Mouse (Mus musculus) neural tube, embryonic 14.5 days (tissue): ENCODE results near the gene Wdtc1. TPM values are rescaled to one million over a fixed set of nuclear protein-coding genes. Genes with fewer than 3 reads are reported as not detected.

ENCODE experiments used
- ATAC-seq: fragments of 200-750 bp; cut with Nextera tagmentation; 2 replicates; pipeline ENCODE4 v1.8.0; 2017; ENCODE audit warnings: low read depth, mild to moderate bottlenecking, moderate TSS enrichment, moderate library complexity
- H3K27ac ChIP-seq: fragments of 300-500 bp; sonication (generic); 2 replicates; pipeline ENCODE4 v1.5.1; 2014; ENCODE audit warnings: low read depth, mild to moderate bottlenecking, control low read depth, low read length, moderate library complexity, mixed read lengths
- H3K27me3 ChIP-seq: fragments of 300-500 bp; sonication (generic); 2 replicates; pipeline ENCODE4 v1.6.1; 2014; ENCODE audit warnings: low read length; ENCODE audit not compliant: control insufficient read depth, insufficient read depth
- H3K36me3 ChIP-seq: fragments of 300-500 bp; sonication (generic); 2 replicates; pipeline ENCODE4 v1.6.1; 2014; ENCODE audit warnings: low read length, mixed read lengths; ENCODE audit not compliant: control insufficient read depth, insufficient read depth
- H3K4me1 ChIP-seq: fragments of 300-500 bp; sonication (generic); 2 replicates; pipeline ENCODE4 v1.6.1; 2014; ENCODE audit warnings: low read length; ENCODE audit not compliant: control insufficient read depth, insufficient read depth
- H3K4me2 ChIP-seq: fragments of 300-500 bp; sonication (generic); 2 replicates; pipeline ENCODE4 v1.6.1; 2014; ENCODE audit warnings: mild to moderate bottlenecking, low read depth, low read length, control low read depth
- H3K4me3 ChIP-seq: fragments of 300-500 bp; sonication (generic); 2 replicates; pipeline ENCODE4 v1.5.1; 2014; ENCODE audit warnings: low read depth, low read length, control low read depth, mixed read lengths
- H3K9ac ChIP-seq: fragments of 300-500 bp; sonication (generic); replicated peaks from 2 replicates; pipeline ENCODE4 v1.6.1; 2014; ENCODE audit warnings: low read depth, mild to moderate bottlenecking, control low read depth, low read length, mixed read lengths
- H3K9me3 ChIP-seq: fragments of 300-500 bp; sonication (generic); 2 replicates; pipeline ENCODE4 v1.6.1; 2016; ENCODE audit warnings: low read length; ENCODE audit not compliant: control insufficient read depth
- WGBS: fragments of 180-500 bp; shearing (Covaris S2); extraction: QIAGEN DNeasy Blood & Tissue Kit; methylation state at CpG from one replicate; pipeline ENCODE4 v1.1.7; 2014; 5-methylcytosine and 5-hydroxymethylcytosine counted together
- polyA plus RNA-seq: library from polyadenylated mRNA; unstranded; fragments of >200 nt; fragmentation: Nextera tagmentation; extraction: Ambion mirVana; gene quantifications from 2 replicates; pipeline ENCODE4 v1.2.1, GENCODE M21; 2014

The Wdtc1 gene
- polyA plus RNA-seq, 1 experiment from 2014 or later: 22.3 TPM

DNA sequence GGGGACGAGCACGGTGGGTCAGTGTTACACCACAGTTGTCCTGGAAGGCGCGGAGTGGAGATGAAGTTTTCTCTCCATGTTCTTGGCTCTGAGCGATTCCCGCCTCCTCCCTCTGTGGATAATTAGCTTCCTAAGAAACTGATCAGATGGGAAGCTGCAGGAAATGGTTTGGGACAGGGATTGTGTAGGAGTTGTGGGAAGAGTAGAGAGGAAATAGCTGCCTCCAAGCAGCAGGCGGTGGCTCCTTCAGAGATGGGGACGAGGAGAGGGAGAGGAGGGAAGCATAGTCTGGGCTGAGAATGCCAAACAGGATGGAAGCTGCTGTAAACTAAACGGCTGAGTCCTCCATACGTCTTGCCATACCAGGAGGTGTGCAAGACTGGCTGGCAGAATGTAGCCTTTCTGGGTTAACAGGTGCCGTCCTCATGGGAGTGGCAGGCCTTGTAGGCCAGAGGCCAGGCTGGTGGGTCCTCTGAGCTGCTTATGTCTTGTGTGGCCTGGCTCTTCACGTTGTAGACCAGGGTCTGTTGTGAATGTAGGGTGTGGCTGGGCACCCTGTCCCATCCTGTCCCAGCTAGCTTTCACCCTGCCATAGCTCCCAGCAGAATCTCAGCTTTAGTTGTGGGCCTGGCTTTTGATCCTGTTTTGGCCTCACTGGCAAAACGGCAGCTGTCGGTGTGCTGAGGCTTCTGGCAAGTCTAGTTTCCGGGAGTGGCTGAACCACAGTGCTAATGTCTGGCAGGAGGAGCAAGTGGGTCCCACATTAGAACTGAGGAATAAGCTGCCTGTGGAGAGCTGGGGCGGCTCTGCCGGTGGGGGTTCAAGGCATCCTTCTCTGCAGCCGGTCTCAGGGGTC lies 38.1 kb upstream of the Wdtc1 start:
- WGBS: 79% methylated on average over 18 of the region's 18 CpGs
- Histone ChIP-seq H3K36me3 (no peaks in the 10 kb centered on the region), H3K27me3 (no peaks in the 10 kb centered on the region), H3K27ac (no peak overlapping the region), H3K4me1 (peaks cover 9% of the 10 kb centered on the region), H3K4me2 (no peak overlapping the region), H3K9ac (no peak overlapping the region), H3K9me3 (no peaks in the 10 kb centered on the region), H3K4me3 (no peak overlapping the region)
- no peak for ATAC-seq

DNA sequence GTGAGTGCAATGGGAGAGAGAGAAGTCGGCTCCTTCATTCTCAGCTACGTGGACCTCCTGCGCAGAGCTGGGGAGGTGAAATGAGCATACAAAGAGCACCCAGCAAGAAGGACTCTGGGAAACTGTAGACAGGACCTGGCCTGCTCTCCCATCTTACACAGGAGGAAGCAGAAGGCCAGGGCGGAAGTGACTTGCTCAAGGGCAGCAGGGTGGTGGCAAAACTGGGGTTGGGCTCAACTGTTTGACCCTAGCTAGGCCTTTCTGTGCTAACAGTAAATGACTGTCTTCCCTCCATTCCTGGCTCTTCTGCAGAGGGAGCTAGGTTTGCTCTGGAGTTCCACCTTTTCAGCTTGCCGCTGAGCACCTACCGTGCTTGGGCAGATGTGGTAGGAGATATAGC lies 37.3 kb upstream of the Wdtc1 start:
- Histone ChIP-seq H3K36me3 (no peaks in the 10 kb centered on the region), H3K9ac (no peak overlapping the region), H3K4me3 (no peak overlapping the region), H3K9me3 (no peaks in the 10 kb centered on the region), H3K27ac (no peak overlapping the region), H3K4me2 (no peak overlapping the region), H3K4me1 (peaks cover 4% of the 10 kb centered on the region), H3K27me3 (no peaks in the 10 kb centered on the region)
- WGBS: 95% methylated on average over 6 of the region's 6 CpGs
- no peak for ATAC-seq

DNA sequence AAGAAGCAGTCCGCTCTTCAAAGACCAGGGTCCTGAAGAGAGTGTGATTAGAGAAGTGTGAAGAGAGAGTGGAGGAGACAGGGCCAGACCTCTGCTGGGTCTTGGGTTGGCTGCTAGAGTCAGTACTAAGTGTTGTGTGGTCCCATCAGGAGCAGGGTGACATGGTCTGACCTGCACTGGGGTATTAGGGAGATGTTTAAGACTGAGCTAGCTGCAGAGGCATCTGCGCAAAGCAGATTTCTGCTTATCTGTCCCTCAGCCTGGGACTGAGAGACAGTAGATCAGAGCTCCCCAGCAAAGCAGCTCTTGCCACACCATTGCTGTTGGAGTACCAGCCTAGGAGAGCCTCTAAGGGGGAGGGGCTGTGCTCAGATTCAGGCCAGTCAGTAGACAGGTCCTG lies 36.8 kb upstream of the Wdtc1 start:
- WGBS: 91% methylated on average over 2 of the region's 2 CpGs
- Histone ChIP-seq H3K4me1 (peaks cover 2% of the 10 kb centered on the region), H3K9ac (no peak overlapping the region)

DNA sequence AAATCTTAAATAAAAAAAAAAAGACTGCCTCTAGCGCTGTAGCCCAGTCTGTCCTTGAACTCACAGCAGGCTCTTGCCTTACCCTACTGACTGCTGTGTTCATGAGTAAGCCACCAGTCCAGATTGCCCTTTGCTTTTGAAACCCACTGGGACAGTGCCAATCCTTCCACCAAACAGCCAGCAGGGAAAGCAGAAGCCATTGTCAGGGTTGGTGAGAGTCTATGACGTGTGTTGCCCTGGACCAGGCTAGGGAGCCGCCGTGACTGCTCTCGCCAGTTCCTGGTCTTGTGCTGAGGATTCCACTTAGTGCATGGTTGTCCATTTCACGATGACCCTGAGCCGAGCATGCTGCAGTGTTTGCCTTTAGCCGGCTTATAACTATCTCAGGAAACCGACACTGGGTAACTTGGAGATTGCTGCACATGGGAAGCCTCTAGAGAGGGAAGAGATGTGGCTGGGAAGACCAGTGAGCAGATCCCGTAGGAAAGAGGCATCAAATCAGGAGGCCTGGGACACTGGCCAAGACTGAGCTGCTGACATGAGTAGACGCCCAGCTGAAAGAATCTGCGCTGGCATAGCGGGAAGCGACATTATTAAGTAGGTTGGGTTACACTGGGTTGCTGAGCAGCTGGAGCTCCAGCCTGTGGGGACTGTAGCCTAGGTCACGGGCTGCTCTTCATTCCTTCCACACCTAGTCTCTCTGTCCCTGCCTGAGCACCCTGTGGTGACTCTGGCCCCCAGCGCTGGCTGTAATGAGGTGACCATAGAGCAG lies 35.7 kb upstream of the Wdtc1 start:
- Histone ChIP-seq H3K4me3 (no peak overlapping the region), H3K9me3 (no peaks in the 10 kb centered on the region), H3K27me3 (no peaks in the 10 kb centered on the region), H3K4me2 (no peak overlapping the region), H3K27ac (no peak overlapping the region), H3K9ac (no peak overlapping the region), H3K36me3 (no peaks in the 10 kb centered on the region), H3K4me1 (no peaks in the 10 kb centered on the region)
- no peak for ATAC-seq
- 79% methylated on average over 16 of the region's 16 CpGs for WGBS

More for the DNA sequence above, 36.8 kb upstream of the Wdtc1 start:
- Histone ChIP-seq H3K4me3 (no peak overlapping the region), H3K27me3 (no peaks in the 10 kb centered on the region), H3K36me3 (no peaks in the 10 kb centered on the region), H3K27ac (no peak overlapping the region), H3K4me2 (no peak overlapping the region), H3K9me3 (no peaks in the 10 kb centered on the region)
- no peak for ATAC-seq

DNA sequence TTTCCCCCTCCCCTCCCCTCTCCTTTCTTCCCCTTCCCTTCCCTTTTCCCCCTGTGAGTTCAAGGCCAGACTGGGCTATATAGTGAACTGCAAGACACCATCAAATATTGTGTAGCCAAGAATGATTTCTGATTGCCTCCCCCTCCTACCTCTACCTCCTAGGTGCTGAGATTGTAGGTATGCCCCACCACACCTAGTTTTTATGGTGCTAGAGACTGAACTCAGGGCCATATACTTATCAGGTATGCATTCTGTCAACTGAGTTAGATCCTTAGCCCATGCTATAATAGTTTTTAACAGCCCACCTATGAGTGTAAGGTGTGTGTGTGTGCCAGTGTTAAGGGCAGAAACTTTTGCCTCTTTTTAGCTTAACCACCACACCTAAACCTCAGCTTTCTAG lies 33.8 kb upstream of the Wdtc1 start:
- H3K9me3 ChIP-seq: no peaks in the 10 kb centered on the region
- no peak for ATAC-seq
- no peak overlapping the region for H3K4me3 ChIP-seq
- no peak overlapping the region for H3K4me2 ChIP-seq
- H3K36me3 ChIP-seq: no peaks in the 10 kb centered on the region
- no peak overlapping the region for H3K9ac ChIP-seq
- no peaks in the 10 kb centered on the region for H3K27me3 ChIP-seq
- H3K27ac ChIP-seq: no peak overlapping the region
- H3K4me1 ChIP-seq: no peaks in the 10 kb centered on the region

- no peak overlapping the region for H3K4me3 ChIP-seq
- WGBS: 75% methylated on average over 7 of the region's 7 CpGs
- no peak for ATAC-seq
- no peaks in the 10 kb centered on the region for H3K4me1 ChIP-seq
- H3K36me3 ChIP-seq: no peaks in the 10 kb centered on the region
- no peak overlapping the region for H3K27ac ChIP-seq
- no peak overlapping the region for H3K9ac ChIP-seq
- no peaks in the 10 kb centered on the region for H3K27me3 ChIP-seq
- no peak overlapping the region for H3K4me2 ChIP-seq
- H3K9me3 ChIP-seq: no peaks in the 10 kb centered on the region
Observed at GRCm38 (mm10) chr4:133386061-133386797, 32.9 kb upstream of the Wdtc1 start.

GRCm38 (mm10) chr4:133381141-133381540 lies 27.9 kb upstream of the Wdtc1 start:
- Histone ChIP-seq H3K9me3 (no peaks in the 10 kb centered on the region), H3K27ac (no peak overlapping the region), H3K9ac (no peak overlapping the region), H3K4me2 (no peak overlapping the region), H3K4me1 (peaks cover 20% of the 10 kb centered on the region; the same call in 1 of the 2 replicates), H3K36me3 (no peaks in the 10 kb centered on the region), H3K4me3 (no peak overlapping the region), H3K27me3 (no peaks in the 10 kb centered on the region)
- 86% methylated on average over 8 of the region's 8 CpGs for WGBS
- no peak for ATAC-seq

DNA sequence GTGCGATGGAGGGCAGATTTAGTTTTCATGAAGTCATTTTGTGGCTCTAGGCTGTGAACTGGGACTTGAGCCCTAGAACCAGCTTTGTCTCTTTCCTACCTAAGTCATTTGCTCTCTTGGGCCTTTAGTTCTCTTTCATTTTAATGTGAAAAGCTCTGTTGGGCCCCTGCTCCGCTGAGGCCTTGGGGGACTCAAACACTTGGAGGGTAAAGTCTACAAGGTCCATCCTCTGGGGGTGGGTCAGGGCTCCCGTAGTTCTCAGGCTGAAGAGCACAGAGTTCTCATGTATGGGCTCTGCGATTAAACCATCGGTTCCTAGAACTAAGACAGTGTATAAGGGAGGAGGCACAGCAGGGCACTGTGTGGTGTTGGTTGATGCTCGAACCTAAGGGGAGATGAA lies 27.3 kb upstream of the Wdtc1 start:
- peaks cover 20% of the 10 kb centered on the region; the same call in 1 of the 2 replicates for H3K4me1 ChIP-seq
- H3K4me2 ChIP-seq: no peak overlapping the region
- no peak overlapping the region for H3K9ac ChIP-seq
- H3K27me3 ChIP-seq: no peaks in the 10 kb centered on the region
- no peaks in the 10 kb centered on the region for H3K9me3 ChIP-seq
- H3K36me3 ChIP-seq: no peaks in the 10 kb centered on the region
- H3K4me3 ChIP-seq: no peak overlapping the region
- ATAC-seq: no peak
- no peak overlapping the region for H3K27ac ChIP-seq
- 61% methylated on average over 6 of the region's 6 CpGs for WGBS
